ENCODE assay signal across 22 mouse cellular contexts in genomic region chr13:71235338-71235737, GRCm38 (mm10).
"Had no signal": no experiment of that assay in that cellular context is flagged by ENCODE, and none has a peak within 500 bp of the region (broad histone marks: within the 10 kb centered on the region; RNA-seq: fewer than 3 reads in every experiment).

No protein-coding gene starts in this region.

- DNase-seq: gastrocnemius, postnatal 14 days; gastrocnemius, postnatal 36 days; heart, adult 18-20 months; heart, postnatal 10 days; kidney, adult 18-20 months; kidney, adult 8-10 months; kidney, postnatal 14 days; kidney, postnatal 36 days; layer of hippocampus, adult 9-11 months; layer of hippocampus, postnatal 36 days; left cerebral cortex, postnatal 4 days had no signal

- ATAC-seq: hindbrain, embryonic 16.5 days; inflammation-experienced regulatory T-cells, adult 6 months; intestine, embryonic 15.5 days; intestine, postnatal 0 days; liver, embryonic 12.5 days had no signal

- H3K4me3 ChIP-seq: heart, embryonic 10.5 days; heart, embryonic 12.5 days; intestine, embryonic 15.5 days; limb, embryonic 13.5 days; limb, embryonic 15.5 days; liver, embryonic 12.5 days had no signal

- H3K4me2 ChIP-seq: heart, embryonic 12.5 days; hindbrain, embryonic 14.5 days; intestine, embryonic 15.5 days; limb, embryonic 13.5 days; limb, embryonic 15.5 days; liver, embryonic 12.5 days had no signal

- H3K4me1 ChIP-seq: heart, embryonic 10.5 days; heart, embryonic 12.5 days; intestine, embryonic 15.5 days; limb, embryonic 13.5 days; limb, embryonic 15.5 days; liver, embryonic 12.5 days had no signal

- H3K27ac ChIP-seq: heart, embryonic 10.5 days; hindbrain, embryonic 14.5 days; intestine, embryonic 15.5 days; limb, embryonic 13.5 days; limb, embryonic 15.5 days; liver, embryonic 12.5 days; liver, embryonic 14.5 days had no signal

- H3K9ac ChIP-seq: heart, embryonic 12.5 days; hindbrain, embryonic 14.5 days; intestine, embryonic 15.5 days; limb, embryonic 13.5 days; limb, embryonic 15.5 days; liver, embryonic 12.5 days; liver, embryonic 14.5 days had no signal

- H3K27me3 ChIP-seq: heart, embryonic 12.5 days; intestine, embryonic 15.5 days; limb, embryonic 15.5 days; liver, embryonic 12.5 days had no signal

- H3K36me3 ChIP-seq: heart, embryonic 10.5 days; heart, embryonic 12.5 days; intestine, embryonic 15.5 days; limb, embryonic 13.5 days; limb, embryonic 15.5 days; liver, embryonic 12.5 days had no signal

- H3K9me3 ChIP-seq: heart, embryonic 10.5 days; heart, embryonic 12.5 days; intestine, embryonic 15.5 days; limb, embryonic 13.5 days; limb, embryonic 15.5 days; liver, embryonic 12.5 days had no signal
